Mouse (Mus musculus) midbrain, embryonic 15.5 days (tissue): Measurements from ENCODE around the gene Tex37. TPM values are rescaled to one million over a fixed set of nuclear protein-coding genes. Genes with fewer than 3 reads are reported as not detected.

Experiments used
- ATAC-seq: fragments of 200-750 bp; cut with Nextera tagmentation; replicated peaks from 2 replicates; pipeline ENCODE4 v1.8.0; 2017; ENCODE audit warnings: moderate TSS enrichment
- H3K27ac ChIP-seq: fragments of 300-500 bp; sonication (generic); 2 replicates; pipeline ENCODE4 v1.5.1; 2015; ENCODE audit warnings: mild to moderate bottlenecking, inconsistent platforms
- H3K27me3 ChIP-seq: fragments of 300-500 bp; sonication (generic); replicated peaks from 2 replicates; pipeline ENCODE4 v1.6.1; 2015; ENCODE audit warnings: inconsistent platforms
- H3K36me3 ChIP-seq: fragments of 300-500 bp; sonication (generic); replicated peaks from 2 replicates; pipeline ENCODE4 v1.6.1; 2015; ENCODE audit warnings: inconsistent platforms
- H3K4me1 ChIP-seq: fragments of 300-500 bp; sonication (generic); 2 replicates; pipeline ENCODE4 v1.6.1; 2015; ENCODE audit warnings: inconsistent platforms
- H3K4me2 ChIP-seq: fragments of 300-500 bp; sonication (generic); 2 replicates; pipeline ENCODE4 v1.6.1; 2015; ENCODE audit warnings: inconsistent platforms, mild to moderate bottlenecking, moderate library complexity
- H3K4me3 ChIP-seq: fragments of 300-500 bp; sonication (generic); 2 replicates; pipeline ENCODE4 v1.5.1; 2015; ENCODE audit warnings: mild to moderate bottlenecking, inconsistent platforms
- H3K9ac ChIP-seq: fragments of 300-500 bp; sonication (generic); 2 replicates; pipeline ENCODE4 v1.6.1; 2015; ENCODE audit warnings: mild to moderate bottlenecking, inconsistent platforms
- H3K9me3 ChIP-seq: fragments of 300-500 bp; sonication (generic); 2 replicates; pipeline ENCODE4 v1.6.1; 2016; ENCODE audit warnings: inconsistent platforms
- WGBS: fragments of 180-500 bp; shearing (Covaris S2); methylation state at CpG from one replicate; pipeline ENCODE4 v1.1.7; 2015; ENCODE audit warnings: mixed read lengths; 5-methylcytosine and 5-hydroxymethylcytosine counted together
- polyA plus RNA-seq: library from polyadenylated mRNA; unstranded; fragments of >200 nt; fragmentation: Nextera tagmentation; extraction: Ambion mirVana; gene quantifications from 2 replicates; pipeline ENCODE4 v1.2.1, GENCODE M21; 2015

The Tex37 gene
- not detected in 2 replicates for polyA plus RNA-seq

DNA sequence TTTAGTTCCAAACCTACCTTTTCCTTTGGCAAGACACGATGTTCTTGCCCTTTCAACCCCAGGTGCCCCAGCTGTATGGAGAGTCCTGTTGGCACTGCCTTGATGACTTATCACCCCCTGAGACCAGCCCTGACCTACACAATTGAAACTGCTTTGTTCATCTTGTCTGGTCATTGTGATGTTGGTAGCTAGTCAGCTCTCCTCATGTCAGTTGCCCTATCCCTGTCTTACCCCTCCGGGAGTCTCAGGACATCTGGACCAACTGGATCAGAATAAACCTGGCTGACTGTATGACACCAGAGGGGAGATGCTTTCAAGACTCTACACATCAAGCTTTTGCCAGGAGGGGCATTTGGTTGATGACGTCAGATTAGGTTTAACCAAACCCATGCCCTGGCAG lies at the start of gene Tex37:
Tex37 (minus strand) TSS at position 101 of the 400 bp plus-strand sequence.
- WGBS, result 91% methylated on average over 3 of the region's 3 CpGs
- Histone ChIP-seq H3K36me3 (no peaks in the 10 kb centered on the region), H3K4me3 (no peak within 1 kb of the TSS), H3K27ac (no peak within 1 kb of the TSS), H3K4me1 (peaks cover 10% of the 10 kb centered on the region), H3K27me3 (no peaks in the 10 kb centered on the region), H3K9ac (no peak within 1 kb of the TSS), H3K4me2 (no peak within 1 kb of the TSS), H3K9me3 (no peaks in the 10 kb centered on the region)
- no peak for ATAC-seq

GRCm38 (mm10) chr6:70968291-70968690 lies 49.6 kb upstream of the Tex37 start:
- Histone ChIP-seq H3K4me2 (no peak overlapping the region), H3K9ac (no peak overlapping the region), H3K9me3 (no peaks in the 10 kb centered on the region), H3K27ac (no peak overlapping the region), H3K36me3 (no peaks in the 10 kb centered on the region), H3K27me3 (peaks cover 3% of the 10 kb centered on the region), H3K4me3 (no peak overlapping the region), H3K4me1 (peaks cover 3% of the 10 kb centered on the region; the same call in 1 of the 2 replicates)
- 74% methylated on average over 4 of the region's 4 CpGs for WGBS
- no peak for ATAC-seq

GRCm38 (mm10) chr6:70967422-70967821 lies 48.7 kb upstream of the Tex37 start:
- Histone ChIP-seq H3K9me3 (no peaks in the 10 kb centered on the region), H3K36me3 (no peaks in the 10 kb centered on the region), H3K4me3 (no peak overlapping the region), H3K27me3 (peaks cover 3% of the 10 kb centered on the region), H3K4me2 (peak overlapping the region; percentile 43), H3K9ac (no peak overlapping the region), H3K4me1 (peaks cover 3% of the 10 kb centered on the region; the same call in 1 of the 2 replicates), H3K27ac (no peak overlapping the region)
- WGBS, result 1% methylated on average over 8 of the region's 8 CpGs
- ATAC-seq, result peak; percentile 22; the same call in 1 of the 2 replicates

- Histone ChIP-seq H3K9me3 (no peaks in the 10 kb centered on the region), H3K9ac (no peak overlapping the region), H3K36me3 (no peaks in the 10 kb centered on the region), H3K4me1 (peaks cover 3% of the 10 kb centered on the region; the same call in 1 of the 2 replicates), H3K27ac (no peak overlapping the region), H3K4me2 (no peak overlapping the region), H3K4me3 (no peak overlapping the region), H3K27me3 (peaks cover 8% of the 10 kb centered on the region)
- 18% methylated on average over 7 of the region's 7 CpGs for WGBS
- peak; percentile 37; the same call in 1 of the 2 replicates for ATAC-seq
Measured at GRCm38 (mm10) chr6:70965694-70966093, 47.0 kb upstream of the Tex37 start.

DNA sequence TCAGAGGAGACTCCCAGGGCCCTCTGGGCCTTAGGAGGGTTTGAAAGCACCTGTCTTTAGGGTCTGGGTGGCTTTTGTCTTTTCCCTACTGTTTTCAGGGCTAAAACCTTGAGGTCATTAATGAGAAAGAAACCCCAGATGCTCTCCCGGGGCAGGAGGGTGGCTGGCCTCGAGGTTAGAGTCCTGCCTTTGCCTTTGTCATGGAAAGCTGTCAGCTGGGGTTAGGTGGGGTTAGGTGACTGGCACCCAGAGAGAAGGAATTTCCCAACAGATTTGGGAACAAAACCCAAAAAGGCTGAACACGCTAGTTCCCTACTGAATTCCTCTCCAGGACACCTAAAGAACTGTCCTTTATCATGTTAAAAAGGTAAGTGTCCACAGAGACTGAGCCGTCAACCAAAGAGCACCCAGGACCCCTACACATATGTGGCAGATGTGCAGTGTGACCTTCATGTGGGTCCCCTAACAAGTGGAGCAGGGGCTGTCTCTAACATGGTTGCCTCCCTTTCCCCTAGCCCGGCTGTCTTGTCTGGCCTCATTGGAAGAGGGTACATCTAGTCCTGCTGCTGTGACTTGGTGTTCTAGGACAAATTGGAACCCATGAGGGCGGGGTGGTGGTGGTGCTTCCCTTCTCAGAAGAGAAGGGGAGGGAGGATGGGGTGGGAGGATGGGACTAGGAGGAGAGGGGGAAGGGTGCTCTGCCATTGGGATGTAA lies 45.5 kb upstream of the Tex37 start:
- peaks cover 13% of the 10 kb centered on the region for H3K27me3 ChIP-seq
- H3K4me1 ChIP-seq, result peaks cover 3% of the 10 kb centered on the region; the same call in 1 of the 2 replicates
- no peak for ATAC-seq
- no peaks in the 10 kb centered on the region for H3K36me3 ChIP-seq
- no peak overlapping the region for H3K27ac ChIP-seq
- no peak overlapping the region for H3K4me2 ChIP-seq
- no peaks in the 10 kb centered on the region for H3K9me3 ChIP-seq
- H3K9ac ChIP-seq, result no peak overlapping the region
- no peak overlapping the region for H3K4me3 ChIP-seq
- WGBS, result 26% methylated on average over 6 of the region's 6 CpGs

DNA sequence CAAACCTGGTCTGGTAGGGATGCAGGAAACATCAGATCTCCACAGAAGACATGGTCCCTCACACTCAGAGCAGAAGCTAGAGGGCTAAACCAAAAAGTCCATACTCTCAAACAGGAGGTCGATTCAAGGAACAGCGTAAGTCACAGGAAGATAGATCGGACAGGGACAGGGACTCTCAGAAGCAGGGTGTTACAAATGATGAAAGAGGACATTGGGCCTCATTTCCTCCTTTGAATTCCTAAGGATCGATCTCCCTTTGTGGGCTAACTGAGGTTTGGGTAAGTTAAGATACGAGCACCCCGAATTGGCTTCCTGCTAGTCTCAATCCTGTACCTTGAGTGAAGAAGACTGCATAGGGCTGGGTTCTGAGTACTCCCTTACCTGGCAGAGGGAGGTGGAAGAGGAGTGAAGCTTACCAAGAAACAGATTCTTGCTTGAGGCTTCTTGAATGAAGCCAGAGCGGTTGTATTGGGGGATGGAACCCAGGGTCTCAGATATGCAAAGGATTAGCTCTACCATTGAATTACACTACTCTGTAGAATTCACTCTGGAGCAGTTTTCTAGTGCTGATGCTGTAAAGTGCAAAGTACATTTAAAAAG lies 38.7 kb upstream of the Tex37 start:
- peaks cover 60% of the 10 kb centered on the region for H3K27me3 ChIP-seq

DNA sequence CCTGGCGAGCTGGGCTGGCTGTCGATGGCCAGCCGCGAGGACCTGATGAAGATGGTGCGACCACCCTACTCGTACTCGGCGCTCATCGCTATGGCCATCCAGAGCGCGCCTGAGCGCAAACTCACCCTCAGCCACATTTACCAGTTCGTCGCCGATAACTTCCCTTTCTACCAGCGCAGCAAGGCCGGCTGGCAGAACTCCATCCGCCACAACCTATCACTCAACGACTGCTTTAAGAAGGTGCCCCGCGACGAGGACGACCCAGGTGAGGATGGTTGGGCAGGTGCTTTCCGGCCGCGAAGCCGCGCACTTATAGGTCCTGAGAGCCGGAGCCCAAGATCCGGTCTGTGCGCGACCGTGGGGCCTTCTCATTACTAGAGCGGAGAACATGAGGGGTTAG lies 38.2 kb upstream of the Tex37 start:
- peak; percentile 46; the same call in 1 of the 2 replicates for ATAC-seq
- H3K9me3 ChIP-seq, result no peaks in the 10 kb centered on the region
- H3K4me3 ChIP-seq, result peak overlapping the region; percentile 43
- H3K9ac ChIP-seq, result 0 out of 2 replicates have a peak overlapping the region, but pooled peaks have one; percentile 18
- H3K27ac ChIP-seq, result no peak overlapping the region
- peak overlapping the region; percentile 90 for H3K4me2 ChIP-seq
- H3K4me1 ChIP-seq, result peaks cover 13% of the 10 kb centered on the region
- H3K27me3 ChIP-seq, result peaks cover 62% of the 10 kb centered on the region
- H3K36me3 ChIP-seq, result no peaks in the 10 kb centered on the region
- WGBS, result under 1% methylated on average over 30 of the region's 34 CpGs

More for the DNA sequence above, 38.7 kb upstream of the Tex37 start:
- Histone ChIP-seq H3K4me1 (peaks cover 13% of the 10 kb centered on the region), H3K9ac (no peak overlapping the region), H3K36me3 (no peaks in the 10 kb centered on the region), H3K4me3 (peak overlapping the region; percentile 43; the same call in 1 of the 2 replicates), H3K4me2 (peak overlapping the region; percentile 90), H3K9me3 (no peaks in the 10 kb centered on the region), H3K27ac (no peak overlapping the region)
- no peak for ATAC-seq
- WGBS, result 9% methylated on average over 7 of the region's 7 CpGs

GRCm38 (mm10) chr6:70956285-70956912 lies 37.7 kb upstream of the Tex37 start, which contains the start of gene Foxi3:
TSS of gene Foxi3 (plus strand) at chr6:70956531.
- WGBS, result 0% methylated on average over 62 of the region's 67 CpGs
- H3K9ac ChIP-seq, result 0 out of 2 replicates have a peak within 1 kb of the TSS, but pooled peaks have one; percentile 18

DNA sequence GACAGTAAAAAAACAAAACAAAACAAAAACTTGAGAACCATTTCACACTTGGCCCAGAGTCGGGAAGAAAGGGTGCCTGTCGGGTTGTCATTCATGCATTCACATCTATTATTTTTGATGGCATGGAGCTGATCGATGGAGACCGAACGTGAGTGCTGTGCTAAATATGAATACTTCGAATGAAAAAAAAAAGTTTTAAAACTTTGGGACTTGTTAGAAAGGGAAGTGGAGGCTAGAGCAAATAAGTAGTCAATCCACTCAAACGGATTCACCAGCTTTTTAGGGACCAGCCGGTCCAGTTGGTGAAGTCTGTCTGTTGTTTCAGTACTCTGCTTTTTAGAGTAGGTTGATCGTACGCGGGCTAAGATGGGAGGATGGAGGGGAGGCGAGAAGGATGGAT lies 37.1 kb upstream of the Tex37 start:
- H3K9ac ChIP-seq, result no peak overlapping the region
- peak overlapping the region; percentile 90 for H3K4me2 ChIP-seq
- WGBS, result 1% methylated on average over 12 of the region's 12 CpGs
- peak overlapping the region; percentile 43 for H3K4me3 ChIP-seq
- H3K9me3 ChIP-seq, result no peaks in the 10 kb centered on the region
- no peak; the same call in 1 of the 2 replicates for ATAC-seq
- H3K27me3 ChIP-seq, result peaks cover 57% of the 10 kb centered on the region
- H3K4me1 ChIP-seq, result peaks cover 13% of the 10 kb centered on the region
- H3K36me3 ChIP-seq, result no peaks in the 10 kb centered on the region
- no peak overlapping the region for H3K27ac ChIP-seq

More at GRCm38 (mm10) chr6:70956285-70956912, 37.7 kb upstream of the Tex37 start, which contains the start of gene Foxi3:
- H3K4me2 ChIP-seq, result peak within 1 kb of the TSS; percentile 90
- H3K27me3 ChIP-seq, result peaks cover 60% of the 10 kb centered on the region
- H3K4me3 ChIP-seq, result peak within 1 kb of the TSS; percentile 43
- no peaks in the 10 kb centered on the region for H3K36me3 ChIP-seq
- no peaks in the 10 kb centered on the region for H3K9me3 ChIP-seq
- no peak within 1 kb of the TSS for H3K27ac ChIP-seq
- peaks cover 13% of the 10 kb centered on the region for H3K4me1 ChIP-seq
- peak; percentile 60 for ATAC-seq

- no peak for ATAC-seq
- H3K4me2 ChIP-seq, result no peak overlapping the region
- no peaks in the 10 kb centered on the region for H3K36me3 ChIP-seq
- H3K27ac ChIP-seq, result no peak overlapping the region
- WGBS, result 5% methylated on average over 14 of the region's 14 CpGs
- H3K9ac ChIP-seq, result no peak overlapping the region
- H3K4me3 ChIP-seq, result no peak overlapping the region
- peaks cover 13% of the 10 kb centered on the region for H3K4me1 ChIP-seq
- H3K9me3 ChIP-seq, result no peaks in the 10 kb centered on the region
- H3K27me3 ChIP-seq, result peaks cover 57% of the 10 kb centered on the region
Measured at GRCm38 (mm10) chr6:70955291-70955800, 36.6 kb upstream of the Tex37 start.

DNA sequence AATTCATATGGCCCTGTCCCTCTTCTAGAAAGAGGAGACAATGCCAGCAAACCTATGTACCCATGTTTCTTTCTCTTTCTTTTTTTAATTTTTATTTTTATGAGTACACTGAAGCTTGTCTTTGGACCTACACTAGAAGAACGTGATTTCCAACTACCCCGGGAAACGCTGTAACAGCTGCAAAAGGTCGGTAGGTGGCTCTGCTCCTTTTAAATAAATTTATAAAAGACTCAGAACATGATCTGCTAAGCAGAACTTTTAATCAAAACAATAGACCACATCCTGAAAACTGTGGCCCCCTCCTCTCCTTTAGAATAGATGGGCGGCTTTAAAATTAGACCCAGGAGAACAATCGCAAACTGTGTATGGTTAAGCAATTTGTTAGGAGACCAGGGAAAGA lies 35.3 kb upstream of the Tex37 start:
- H3K27ac ChIP-seq, result no peak overlapping the region
- peaks cover 51% of the 10 kb centered on the region for H3K27me3 ChIP-seq
- WGBS, result 8% methylated on average over 6 of the region's 6 CpGs
- H3K4me3 ChIP-seq, result no peak overlapping the region
- H3K4me1 ChIP-seq, result peaks cover 13% of the 10 kb centered on the region
- no peak overlapping the region for H3K4me2 ChIP-seq
- no peaks in the 10 kb centered on the region for H3K36me3 ChIP-seq
- no peak overlapping the region for H3K9ac ChIP-seq
- H3K9me3 ChIP-seq, result no peaks in the 10 kb centered on the region
- no peak for ATAC-seq

GRCm38 (mm10) chr6:70953274-70953673 lies 34.5 kb upstream of the Tex37 start:
- no peak for ATAC-seq
- no peak overlapping the region for H3K27ac ChIP-seq
- H3K9me3 ChIP-seq, result no peaks in the 10 kb centered on the region
- H3K27me3 ChIP-seq, result peaks cover 44% of the 10 kb centered on the region
- no peak overlapping the region for H3K4me2 ChIP-seq
- WGBS, result 77% methylated on average over 7 of the region's 7 CpGs
- no peak overlapping the region for H3K9ac ChIP-seq
- H3K36me3 ChIP-seq, result no peaks in the 10 kb centered on the region
- H3K4me3 ChIP-seq, result no peak overlapping the region
- peaks cover 13% of the 10 kb centered on the region for H3K4me1 ChIP-seq
